Mouse (Mus musculus) heart, embryonic 10.5 days (tissue): ENCODE measurements at regions not wholly inside any gene's neighbourhood (a gene's known extent, or its start where the extent isn't known, plus 50 kb on each side); places are given as distances from the start of the nearest gene placed in this dataset.

ENCODE experiments used
- DNase-seq: peaks from one replicate; pipeline ENCODE4 v3.0.0-alpha.2; 2017; ENCODE audit warnings: low spot score
- H3K27ac ChIP-seq: fragments of 300-500 bp; sonication (generic); 2 replicates; pipeline ENCODE4 v1.5.1; 2016; ENCODE audit warnings: mild to moderate bottlenecking
- H3K27me3 ChIP-seq: fragments of 300-500 bp; sonication (generic); 2 replicates; pipeline ENCODE4 v1.6.1; 2016; ENCODE audit warnings: mild to moderate bottlenecking; ENCODE audit not compliant: poor library complexity, insufficient read depth, severe bottlenecking
- H3K36me3 ChIP-seq: fragments of 300-500 bp; sonication (generic); 2 replicates; pipeline ENCODE4 v1.6.1; 2016; ENCODE audit warnings: mild to moderate bottlenecking, moderate library complexity
- H3K4me1 ChIP-seq: fragments of 300-500 bp; sonication (generic); 2 replicates; pipeline ENCODE4 v1.6.1; 2016; ENCODE audit warnings: mild to moderate bottlenecking
- H3K4me3 ChIP-seq: fragments of 300-500 bp; sonication (generic); 2 replicates; pipeline ENCODE4 v1.5.1; 2016; ENCODE audit warnings: mild to moderate bottlenecking, moderate library complexity
- H3K9me3 ChIP-seq: fragments of 300-500 bp; sonication (generic); 2 replicates; pipeline ENCODE4 v1.6.1; 2016; ENCODE audit warnings: mild to moderate bottlenecking, moderate library complexity
- WGBS: fragments of 180-500 bp; shearing (Covaris S2); methylation state at CpG from one replicate; pipeline ENCODE4 v1.1.7; 2016; 5-methylcytosine and 5-hydroxymethylcytosine counted together

- H3K27me3 ChIP-seq, result no peaks in the 10 kb centered on the region
- H3K36me3 ChIP-seq, result no peaks in the 10 kb centered on the region
- DNase-seq, result no peak
- H3K27ac ChIP-seq, result no peak overlapping the region
- 70% methylated on average over 8 of the region's 8 CpGs for WGBS
- H3K9me3 ChIP-seq, result no peaks in the 10 kb centered on the region
- H3K4me1 ChIP-seq, result 0 out of 2 replicates have a peak, but pooled peaks cover 10% of the 10 kb centered on the region
- H3K4me3 ChIP-seq, result no peak overlapping the region
These were observed 553.6 kb upstream of the Tmpo start for GRCm38 (mm10) chr10:91734691-91735090.

- DNase-seq, result no peak
- no peaks in the 10 kb centered on the region for H3K9me3 ChIP-seq
- H3K27me3 ChIP-seq, result no peaks in the 10 kb centered on the region
- H3K4me3 ChIP-seq, result no peak overlapping the region
- H3K4me1 ChIP-seq, result 0 out of 2 replicates have a peak, but pooled peaks cover 6% of the 10 kb centered on the region
- H3K36me3 ChIP-seq, result no peaks in the 10 kb centered on the region
- 81% methylated on average over 9 of the region's 9 CpGs for WGBS
- no peak overlapping the region for H3K27ac ChIP-seq
These were observed 551.0 kb upstream of the Tmpo start for GRCm38 (mm10) chr10:91732007-91732589.

DNA sequence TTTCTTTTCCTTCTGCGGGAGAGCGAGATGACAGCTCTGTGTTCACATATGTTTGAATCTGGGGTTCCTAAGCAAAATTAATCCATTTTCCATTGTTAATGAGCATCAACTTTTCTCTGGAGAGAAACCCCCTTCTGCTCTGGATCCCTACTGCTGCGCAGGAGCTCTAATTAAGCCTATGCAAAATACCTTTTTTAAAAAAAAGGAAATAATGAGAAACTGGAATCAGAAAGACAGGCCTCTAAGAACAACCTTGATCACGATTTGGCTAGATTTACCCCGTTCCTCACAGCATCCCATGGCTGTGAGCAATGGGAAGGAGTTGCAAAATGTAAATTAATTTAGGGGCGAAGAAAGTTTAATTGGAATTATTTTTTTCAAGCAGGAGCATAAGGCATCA, 548.9 kb upstream of the Tmpo start:
- Histone ChIP-seq H3K27ac (no peak overlapping the region), H3K27me3 (no peaks in the 10 kb centered on the region), H3K4me3 (no peak overlapping the region), H3K36me3 (no peaks in the 10 kb centered on the region), H3K4me1 (0 out of 2 replicates have a peak, but pooled peaks cover 4% of the 10 kb centered on the region), H3K9me3 (no peaks in the 10 kb centered on the region)
- WGBS, result 86% methylated on average over 6 of the region's 6 CpGs
- DNase-seq, result no peak

DNA sequence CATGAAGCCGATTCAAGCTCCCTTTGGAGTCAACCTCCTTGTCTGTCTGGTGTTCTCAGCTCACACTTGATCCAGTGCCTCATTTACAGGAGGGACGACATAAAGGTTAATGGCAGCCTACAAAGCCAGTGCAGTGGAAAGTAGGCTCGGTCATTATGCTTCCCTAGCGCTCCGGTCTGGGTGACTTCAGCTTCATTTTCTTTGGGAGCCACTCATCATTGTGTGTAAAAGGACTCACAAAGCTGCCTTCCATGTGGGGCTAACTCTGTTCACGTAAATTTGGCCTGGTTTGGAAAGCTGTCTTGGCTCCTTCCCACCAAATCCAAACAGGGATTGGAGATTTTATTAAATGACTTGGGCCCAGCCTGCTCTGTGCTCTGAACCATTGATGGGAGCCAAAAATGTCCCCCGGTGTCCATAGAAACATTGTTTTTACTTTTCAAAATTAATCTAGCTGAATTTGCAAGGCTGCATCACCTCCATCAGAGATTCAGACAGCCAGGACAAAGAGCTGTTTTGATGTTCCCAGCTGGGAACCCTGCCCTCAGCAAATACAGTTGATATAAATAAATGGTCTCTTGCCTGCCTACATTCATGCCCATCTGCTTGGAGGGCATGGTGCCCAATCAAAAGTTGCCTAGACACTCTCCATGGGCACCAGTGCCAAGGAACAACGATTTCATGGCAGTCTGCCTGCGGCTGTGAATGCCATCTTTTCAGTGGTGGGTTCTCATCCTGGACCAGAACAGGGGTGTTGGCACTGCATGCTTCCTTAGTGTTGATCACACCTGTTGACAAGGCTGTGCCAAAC, 538.7 kb upstream of the Tmpo start:
- Histone ChIP-seq H3K4me1 (no peaks in the 10 kb centered on the region), H3K9me3 (no peaks in the 10 kb centered on the region), H3K4me3 (no peak overlapping the region), H3K27ac (no peak overlapping the region), H3K27me3 (no peaks in the 10 kb centered on the region), H3K36me3 (no peaks in the 10 kb centered on the region)
- DNase-seq, result no peak
- WGBS, result 89% methylated on average over 9 of the region's 9 CpGs

GRCm38 (mm10) chr10:91716604-91717003, 535.5 kb upstream of the Tmpo start:
- H3K27me3 ChIP-seq, result no peaks in the 10 kb centered on the region
- H3K4me3 ChIP-seq, result no peak overlapping the region
- WGBS, result 95% methylated on average over 7 of the region's 7 CpGs
- no peaks in the 10 kb centered on the region for H3K9me3 ChIP-seq
- no peaks in the 10 kb centered on the region for H3K4me1 ChIP-seq
- no peaks in the 10 kb centered on the region for H3K36me3 ChIP-seq
- no peak overlapping the region for H3K27ac ChIP-seq
- no peak for DNase-seq

DNA sequence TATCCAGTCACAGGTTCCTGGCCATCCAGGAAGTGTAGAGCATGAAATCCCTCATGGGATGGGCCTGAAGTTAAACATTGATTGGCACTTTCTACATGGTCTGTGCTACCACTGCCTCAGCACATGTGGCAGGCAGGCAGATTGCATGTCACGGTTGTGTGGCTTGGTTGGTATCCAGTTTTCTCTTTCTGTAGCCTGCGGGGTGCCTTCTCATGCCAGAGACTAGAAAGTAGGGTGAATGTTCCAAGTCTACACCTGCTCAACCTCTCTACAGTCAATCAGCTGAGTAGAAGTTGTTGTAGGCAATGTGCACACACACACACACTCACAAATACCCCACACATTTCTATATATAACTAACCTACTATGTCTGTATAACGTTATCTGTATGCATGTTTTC, 533.5 kb upstream of the Tmpo start:
- no peak for DNase-seq
- no peak overlapping the region for H3K4me3 ChIP-seq
- H3K27me3 ChIP-seq, result no peaks in the 10 kb centered on the region
- H3K4me1 ChIP-seq, result no peaks in the 10 kb centered on the region
- H3K36me3 ChIP-seq, result no peaks in the 10 kb centered on the region
- 84% methylated on average over 3 of the region's 3 CpGs for WGBS
- H3K9me3 ChIP-seq, result no peaks in the 10 kb centered on the region
- no peak overlapping the region for H3K27ac ChIP-seq

GRCm38 (mm10) chr10:91713529-91713928, 532.4 kb upstream of the Tmpo start:
- Histone ChIP-seq H3K4me3 (no peak overlapping the region), H3K36me3 (no peaks in the 10 kb centered on the region), H3K9me3 (no peaks in the 10 kb centered on the region), H3K27ac (no peak overlapping the region), H3K27me3 (no peaks in the 10 kb centered on the region), H3K4me1 (no peaks in the 10 kb centered on the region)
- 44% methylated on average over 7 of the region's 7 CpGs for WGBS
- no peak for DNase-seq

DNA sequence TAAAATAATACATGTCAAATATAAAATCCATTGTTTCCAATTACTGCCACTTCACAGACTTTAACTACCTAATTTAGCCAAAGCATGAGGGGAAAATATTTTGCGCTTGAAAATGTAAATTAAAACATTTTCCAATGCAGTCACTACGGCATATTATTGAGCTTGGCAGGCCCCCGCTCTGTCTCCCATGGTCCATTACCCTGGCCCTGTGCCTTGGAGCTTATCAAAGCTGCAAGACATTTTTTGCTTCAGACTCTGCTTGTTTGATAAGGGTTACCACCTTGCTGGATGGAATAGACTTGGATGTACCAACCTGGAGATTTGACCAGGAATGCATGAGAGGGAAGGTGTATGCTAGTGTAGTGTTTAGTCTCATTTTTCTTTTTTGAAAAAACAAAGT, 525.7 kb upstream of the Tmpo start:
- DNase-seq, result no peak
- no peak overlapping the region for H3K4me3 ChIP-seq
- H3K4me1 ChIP-seq, result no peaks in the 10 kb centered on the region
- 91% methylated on average over 3 of the region's 3 CpGs for WGBS
- no peaks in the 10 kb centered on the region for H3K9me3 ChIP-seq
- H3K36me3 ChIP-seq, result no peaks in the 10 kb centered on the region
- H3K27ac ChIP-seq, result no peak overlapping the region
- H3K27me3 ChIP-seq, result no peaks in the 10 kb centered on the region

GRCm38 (mm10) chr10:91704751-91705150, 523.6 kb upstream of the Tmpo start:
- Histone ChIP-seq H3K27me3 (no peaks in the 10 kb centered on the region), H3K36me3 (no peaks in the 10 kb centered on the region), H3K4me1 (no peaks in the 10 kb centered on the region), H3K27ac (no peak overlapping the region), H3K4me3 (no peak overlapping the region), H3K9me3 (no peaks in the 10 kb centered on the region)
- no peak for DNase-seq
- WGBS, result 44% methylated on average over 3 of the region's 3 CpGs

- Histone ChIP-seq H3K4me1 (no peaks in the 10 kb centered on the region), H3K27ac (no peak overlapping the region), H3K36me3 (no peaks in the 10 kb centered on the region), H3K9me3 (no peaks in the 10 kb centered on the region), H3K27me3 (no peaks in the 10 kb centered on the region), H3K4me3 (no peak overlapping the region)
- no peak for DNase-seq
- WGBS, result 84% methylated on average over 3 of the region's 3 CpGs
These were observed 520.7 kb upstream of the Tmpo start for GRCm38 (mm10) chr10:91701822-91702221.

DNA sequence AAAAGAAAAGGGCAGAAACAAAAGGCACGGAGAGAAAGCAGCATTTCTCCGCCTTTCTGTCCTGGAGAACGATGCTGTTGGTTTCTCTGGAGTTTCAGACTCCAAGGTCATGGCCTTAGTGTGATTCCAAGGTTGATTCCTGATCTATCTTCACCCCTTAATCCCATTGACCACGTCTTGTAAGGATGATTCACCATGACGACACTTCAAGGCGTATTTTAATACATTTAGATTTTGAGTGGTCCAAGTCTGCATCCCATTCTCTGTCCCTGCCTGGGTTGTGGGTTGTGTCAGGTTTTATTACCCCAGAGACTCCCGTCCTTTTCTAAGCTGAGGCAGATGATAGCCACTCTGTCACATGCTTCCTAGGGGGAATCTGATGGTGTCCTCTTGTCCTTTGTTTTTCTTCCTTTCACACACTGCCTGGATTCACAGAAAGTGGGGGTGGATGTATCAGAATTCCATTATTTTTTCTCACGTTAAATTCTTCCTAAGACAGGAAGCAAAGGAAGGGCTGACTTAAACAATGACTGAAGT, 505.0 kb upstream of the Tmpo start:
- Histone ChIP-seq H3K27ac (no peak overlapping the region), H3K9me3 (no peaks in the 10 kb centered on the region), H3K4me1 (no peaks in the 10 kb centered on the region), H3K27me3 (no peaks in the 10 kb centered on the region), H3K4me3 (no peak overlapping the region), H3K36me3 (no peaks in the 10 kb centered on the region)
- 77% methylated on average over 8 of the region's 8 CpGs for WGBS
- DNase-seq, result no peak

DNA sequence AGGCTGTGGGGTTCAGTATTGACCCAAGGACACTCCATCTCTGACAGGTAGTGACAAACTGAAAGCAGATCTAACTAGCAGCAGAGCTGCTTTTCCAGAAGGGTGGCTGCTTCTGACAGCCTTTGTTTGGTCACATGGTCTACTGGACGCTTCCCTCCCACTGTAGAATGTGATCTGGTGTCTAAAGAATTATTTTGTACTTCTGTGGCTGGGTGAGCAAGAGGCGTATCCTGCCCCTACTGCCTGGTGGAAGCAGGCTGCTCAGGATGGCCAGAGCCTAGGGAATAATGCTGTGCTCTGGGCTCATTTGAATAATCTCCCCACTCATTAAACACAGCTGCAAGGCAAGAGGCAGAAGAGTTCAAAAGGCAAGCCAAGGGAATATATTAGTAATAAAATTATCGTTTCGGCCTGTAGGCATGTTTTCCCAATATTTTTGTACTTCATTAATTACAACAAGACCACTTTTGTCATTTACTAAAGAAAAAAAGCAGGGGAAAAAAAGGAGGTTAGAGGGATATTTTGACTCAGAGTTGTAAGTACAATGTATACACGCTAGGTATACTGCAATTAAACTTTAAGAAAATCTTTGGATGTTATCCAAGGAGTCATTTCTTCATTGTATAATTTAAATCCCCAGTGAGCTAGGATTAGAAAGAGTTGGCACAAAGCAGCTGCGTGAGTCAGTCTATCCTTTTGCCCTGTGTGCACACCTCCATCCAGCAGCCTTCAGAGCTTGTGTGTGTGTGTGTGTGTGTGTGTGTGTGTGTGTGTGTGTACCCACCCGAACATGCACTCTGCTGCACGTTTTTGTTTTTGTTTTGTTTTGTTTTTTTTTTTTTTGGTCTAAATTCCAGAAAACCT, 504.3 kb upstream of the Tmpo start:
- DNase-seq, result no peak
- 71% methylated on average over 8 of the region's 8 CpGs for WGBS
- H3K4me1 ChIP-seq, result no peaks in the 10 kb centered on the region
- no peaks in the 10 kb centered on the region for H3K27me3 ChIP-seq
- H3K9me3 ChIP-seq, result no peaks in the 10 kb centered on the region
- H3K4me3 ChIP-seq, result no peak overlapping the region
- H3K36me3 ChIP-seq, result no peaks in the 10 kb centered on the region
- H3K27ac ChIP-seq, result no peak overlapping the region

GRCm38 (mm10) chr10:91679641-91680040, 498.5 kb upstream of the Tmpo start:
- no peak overlapping the region for H3K4me3 ChIP-seq
- DNase-seq, result no peak
- H3K4me1 ChIP-seq, result no peaks in the 10 kb centered on the region
- no peaks in the 10 kb centered on the region for H3K27me3 ChIP-seq
- no peak overlapping the region for H3K27ac ChIP-seq
- no peaks in the 10 kb centered on the region for H3K36me3 ChIP-seq
- H3K9me3 ChIP-seq, result no peaks in the 10 kb centered on the region
